Mouse (Mus musculus) olfactory bulb, adult 2 months (tissue): ENCODE measurements around the gene Cdkn2d.

Source experiments
- CTCF ChIP-seq: fragments of 200-500 bp; IDR thresholded peaks from 2 replicates; pipeline ENCODE4 v1.5.1; 2012; ENCODE audit warnings: low read depth, mild to moderate bottlenecking, low read length, moderate library complexity; ENCODE audit not compliant: insufficient read depth
- POLR2A ChIP-seq: fragments of 200-500 bp; IDR thresholded peaks from 2 replicates; pipeline ENCODE4 v1.6.1; 2012; ENCODE audit warnings: mild to moderate bottlenecking, low read depth, low read length, moderate library complexity; ENCODE audit not compliant: insufficient read depth

DNA sequence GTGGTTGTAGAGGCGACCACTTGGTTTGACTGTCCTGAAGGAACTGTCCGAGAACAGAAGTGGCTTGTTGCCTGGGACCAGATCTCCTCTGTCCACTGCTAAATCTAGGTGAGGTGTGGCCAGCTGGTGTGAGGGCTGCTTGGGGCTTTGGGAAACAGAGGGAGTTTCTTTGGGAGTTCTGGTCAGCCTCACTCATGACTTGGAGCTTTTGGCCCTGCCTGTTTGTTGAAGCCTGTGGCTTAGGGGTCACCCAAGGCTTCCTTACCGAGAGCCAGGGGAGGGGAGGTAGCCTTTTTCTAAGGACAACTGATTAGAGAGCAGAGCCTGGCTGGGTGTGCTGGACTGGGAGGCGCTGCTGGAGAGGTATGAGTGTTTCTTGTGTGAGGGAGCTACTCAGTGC, 44.2 kb upstream of the Cdkn2d start:
- TF ChIP-seq POLR2A (no peak), CTCF (no peak)
